Mouse (Mus musculus) gastrocnemius, adult 8-10 months (tissue): ENCODE results near the gene Psmd11. TPM values are rescaled to one million over a fixed set of nuclear protein-coding genes. Genes with fewer than 3 reads are reported as not detected.

Source experiments
- DNase-seq, 2 experiments: peaks; one replicate each; pipeline ENCODE4 v3.0.0; 2022; ENCODE audit warnings: low spot score in 2 of 2
- total RNA-seq, 4 experiments: library from RNA; stranded (reverse); gene quantifications; 2 replicates each; pipeline ENCODE4 v1.2.4; 2022

Gene Psmd11
- total RNA-seq, 4 experiments from 2014 or later = 141 to 162 (median 148) TPM

GRCm38 (mm10) chr11:80479906-80480866, 51.8 kb downstream of the Psmd11 start:
- no peak for DNase-seq

- no peak for DNase-seq
Measured at GRCm38 (mm10) chr11:80481409-80482050, 53.1 kb downstream of the Psmd11 start.

- no peak for DNase-seq
Measured at GRCm38 (mm10) chr11:80482347-80482746, 53.9 kb downstream of the Psmd11 start.

GRCm38 (mm10) chr11:80482921-80483320, 54.5 kb downstream of the Psmd11 start:
- no peak for DNase-seq

GRCm38 (mm10) chr11:80483536-80484067, 55.2 kb downstream of the Psmd11 start:
- no peak for DNase-seq

- no peak for DNase-seq
Measured at GRCm38 (mm10) chr11:80484191-80484791, 55.9 kb downstream of the Psmd11 start.

- DNase-seq = no peak
Measured at GRCm38 (mm10) chr11:80485120-80485551, 56.7 kb downstream of the Psmd11 start.

- DNase-seq = no peak
Measured at GRCm38 (mm10) chr11:80485622-80486206, 57.3 kb downstream of the Psmd11 start.

- no peak for DNase-seq
Measured at GRCm38 (mm10) chr11:80487904-80488587, 59.6 kb downstream of the Psmd11 start.

- no peak for DNase-seq
Measured at GRCm38 (mm10) chr11:80489172-80489881, 60.9 kb downstream of the Psmd11 start.

GRCm38 (mm10) chr11:80489882-80490196, 61.4 kb downstream of the Psmd11 start:
- DNase-seq = no peak

- no peak for DNase-seq
Measured at GRCm38 (mm10) chr11:80490831-80491230, 62.4 kb downstream of the Psmd11 start.

- DNase-seq = no peak
Measured at GRCm38 (mm10) chr11:80493186-80493585, 64.8 kb downstream of the Psmd11 start.

- no peak for DNase-seq
Measured at GRCm38 (mm10) chr11:80494852-80495251, 66.4 kb downstream of the Psmd11 start.

GRCm38 (mm10) chr11:80495972-80496371, 67.6 kb downstream of the Psmd11 start:
- no peak for DNase-seq

GRCm38 (mm10) chr11:80496640-80497039, 68.2 kb downstream of the Psmd11 start:
- DNase-seq = no peak

- no peak for DNase-seq
Measured at GRCm38 (mm10) chr11:80497225-80497919, 69.0 kb downstream of the Psmd11 start.

- no peak for DNase-seq
Measured at GRCm38 (mm10) chr11:80498328-80499070, 70.1 kb downstream of the Psmd11 start.

- DNase-seq = no peak
Measured at GRCm38 (mm10) chr11:80499550-80499952, 71.1 kb downstream of the Psmd11 start.
